Mouse (Mus musculus) small intestine, adult 2 months (tissue): ENCODE data around the gene Mdfic. TPM values are rescaled to one million over a fixed set of nuclear protein-coding genes. Genes with fewer than 3 reads are reported as not detected.

Experiments used
- H3K27ac ChIP-seq: fragments of 200-500 bp; 2 replicates; pipeline ENCODE4 v1.5.1; 2012; ENCODE audit warnings: low read depth, low read length, control low read depth, inconsistent platforms; ENCODE audit not compliant: insufficient read depth
- H3K27me3 ChIP-seq: fragments of 200-500 bp; 2 replicates; pipeline ENCODE4 v1.6.1; 2012; ENCODE audit warnings: mild to moderate bottlenecking, moderate library complexity, low read length, inconsistent platforms; ENCODE audit not compliant: control insufficient read depth, insufficient read depth
- H3K36me3 ChIP-seq: fragments of 200-500 bp; 2 replicates; pipeline ENCODE4 v1.6.1; 2012; ENCODE audit warnings: mild to moderate bottlenecking, low read length, control low read depth, inconsistent platforms; ENCODE audit not compliant: control insufficient read depth, insufficient read depth
- H3K4me1 ChIP-seq: fragments of 200-500 bp; 2 replicates; pipeline ENCODE4 v1.6.1; 2012; ENCODE audit warnings: low read length, inconsistent platforms, mixed read lengths; ENCODE audit not compliant: control insufficient read depth, insufficient read depth, insufficient read length
- H3K4me3 ChIP-seq: fragments of 200-500 bp; 2 replicates; pipeline ENCODE4 v1.5.1; 2012; ENCODE audit warnings: low read depth, mild to moderate bottlenecking, control low read depth, inconsistent platforms, low read length, moderate library complexity
- CTCF ChIP-seq: fragments of 200-500 bp; IDR thresholded peaks from 2 replicates; pipeline ENCODE4 v1.5.1; 2012; ENCODE audit warnings: low read depth, mild to moderate bottlenecking, control low read depth, inconsistent platforms, low read length, moderate library complexity, mixed read lengths; ENCODE audit not compliant: insufficient replicate concordance, insufficient read length; ENCODE audit errors: extremely low read depth
- POLR2A ChIP-seq: fragments of 200-500 bp; IDR thresholded peaks from 2 replicates; pipeline ENCODE4 v1.6.1; 2012; ENCODE audit warnings: low read depth, mild to moderate bottlenecking, control low read depth, inconsistent platforms, low read length, moderate library complexity
- WGBS: fragments of 180-500 bp; shearing (Covaris S2); methylation state at CpG from one replicate; pipeline ENCODE4 v1.1.7; 2018; 5-methylcytosine and 5-hydroxymethylcytosine counted together
- polyA plus RNA-seq: library from polyadenylated mRNA; depleted of rRNA; stranded (reverse); fragments of >200 nt; gene quantifications from 2 replicates; pipeline ENCODE4 v1.2.3, GENCODE M21; 2012

The Mdfic gene
- polyA plus RNA-seq, 1 experiment = 2.9 TPM

DNA sequence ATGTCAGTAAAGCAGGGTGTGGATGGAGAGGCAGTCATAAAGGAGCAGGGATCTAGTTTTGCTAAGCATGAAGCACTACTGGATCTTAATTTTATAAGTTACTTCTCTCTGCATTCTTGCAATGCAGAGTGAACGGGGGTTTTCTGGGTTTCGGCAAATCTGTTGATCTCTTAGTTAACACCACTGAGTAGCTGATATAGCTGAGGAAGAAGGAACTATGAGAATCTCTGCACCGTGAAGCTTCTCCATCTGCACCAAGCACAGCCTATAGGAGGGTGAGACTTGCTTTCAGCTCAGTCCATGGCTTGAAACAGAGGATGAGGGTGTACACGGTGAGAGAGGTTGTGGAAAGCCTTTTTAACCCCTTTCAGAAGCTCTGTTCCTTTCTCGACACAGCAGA, 29.6 kb downstream of the Mdfic start:
- H3K4me1 ChIP-seq = no peaks in the 10 kb centered on the region
- 82% methylated on average over 5 of the region's 5 CpGs for WGBS
- no peak overlapping the region for H3K27ac ChIP-seq
- H3K4me3 ChIP-seq = no peak overlapping the region
- H3K27me3 ChIP-seq = no peaks in the 10 kb centered on the region
- TF ChIP-seq CTCF (no peak), POLR2A (no peak)
- no peaks in the 10 kb centered on the region for H3K36me3 ChIP-seq

GRCm38 (mm10) chr6:15751375-15751774, 30.9 kb downstream of the Mdfic start:
- TF ChIP-seq CTCF (no peak), POLR2A (no peak)
- Histone ChIP-seq H3K4me1 (no peaks in the 10 kb centered on the region), H3K27me3 (no peaks in the 10 kb centered on the region), H3K4me3 (no peak overlapping the region), H3K36me3 (no peaks in the 10 kb centered on the region), H3K27ac (no peak overlapping the region)
- 86% methylated on average over 2 of the region's 2 CpGs for WGBS

DNA sequence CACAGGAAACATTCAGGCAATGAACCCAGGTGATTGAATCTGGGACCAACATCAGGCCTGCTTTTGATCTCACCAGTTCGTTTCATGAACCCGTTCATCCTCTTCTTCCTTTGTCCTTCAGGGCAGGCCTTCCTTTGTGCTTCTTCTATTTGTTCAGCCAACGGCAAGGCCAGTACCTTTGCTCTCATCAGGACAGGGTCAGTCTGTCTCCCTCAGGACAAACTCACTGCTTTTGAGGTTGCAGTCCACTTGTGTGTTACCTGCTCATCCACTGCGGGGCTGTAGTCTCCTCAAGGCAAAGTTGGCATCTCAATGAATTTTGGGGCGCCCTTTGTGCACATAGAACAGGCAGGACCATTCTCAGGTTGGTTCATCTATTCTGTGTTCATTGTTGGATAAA, 31.7 kb downstream of the Mdfic start:
- H3K4me3 ChIP-seq = no peak overlapping the region
- no peaks in the 10 kb centered on the region for H3K4me1 ChIP-seq
- H3K27ac ChIP-seq = no peak overlapping the region
- H3K36me3 ChIP-seq = no peaks in the 10 kb centered on the region
- no peaks in the 10 kb centered on the region for H3K27me3 ChIP-seq
- TF ChIP-seq POLR2A = no peak
- TF ChIP-seq CTCF = no peak
- 86% methylated on average over 5 of the region's 5 CpGs for WGBS

DNA sequence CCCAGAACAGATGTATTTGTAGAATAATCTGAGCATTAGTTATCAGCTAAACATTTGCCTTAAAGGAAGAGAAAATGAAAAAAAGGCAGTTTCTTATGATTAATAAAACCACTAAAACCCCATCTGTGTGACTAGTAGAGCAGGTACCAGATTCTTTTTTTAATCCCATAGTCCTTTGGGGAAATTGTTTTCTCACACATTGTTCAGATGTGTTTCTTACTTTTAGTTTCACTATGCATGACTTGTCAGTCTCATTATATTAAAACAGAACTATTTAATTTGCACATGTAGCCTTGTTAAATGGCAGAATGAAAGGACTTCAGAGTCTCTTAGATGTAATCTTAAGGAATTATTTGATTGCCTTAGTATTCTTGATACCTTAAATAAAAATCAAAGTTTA, 32.7 kb downstream of the Mdfic start:
- Histone ChIP-seq H3K27ac (no peak overlapping the region), H3K4me3 (no peak overlapping the region), H3K36me3 (no peaks in the 10 kb centered on the region), H3K27me3 (no peaks in the 10 kb centered on the region), H3K4me1 (no peaks in the 10 kb centered on the region)
- TF ChIP-seq CTCF (no peak), POLR2A (no peak)

- Histone ChIP-seq H3K4me1 (no peaks in the 10 kb centered on the region), H3K27ac (no peak overlapping the region), H3K36me3 (no peaks in the 10 kb centered on the region), H3K4me3 (no peak overlapping the region), H3K27me3 (no peaks in the 10 kb centered on the region)
- WGBS = 68% methylated on average over 3 of the region's 3 CpGs
- TF ChIP-seq CTCF (no peak), POLR2A (no peak)
These were observed 37.9 kb downstream of the Mdfic start for GRCm38 (mm10) chr6:15758394-15758793.

GRCm38 (mm10) chr6:15760750-15761149, 40.3 kb downstream of the Mdfic start:
- 67% methylated on average over 6 of the region's 6 CpGs for WGBS
- TF ChIP-seq POLR2A (no peak), CTCF (no peak)
- no peak overlapping the region for H3K4me3 ChIP-seq
- no peak overlapping the region for H3K27ac ChIP-seq
- H3K27me3 ChIP-seq = no peaks in the 10 kb centered on the region
- H3K36me3 ChIP-seq = no peaks in the 10 kb centered on the region
- H3K4me1 ChIP-seq = no peaks in the 10 kb centered on the region

- WGBS = 64% methylated on average over 7 of the region's 7 CpGs
These were observed 43.6 kb downstream of the Mdfic start for GRCm38 (mm10) chr6:15764039-15764438.

GRCm38 (mm10) chr6:15767460-15767859, 47.0 kb downstream of the Mdfic start:
- Histone ChIP-seq H3K4me3 (no peak overlapping the region), H3K36me3 (no peaks in the 10 kb centered on the region), H3K4me1 (no peaks in the 10 kb centered on the region), H3K27ac (no peak overlapping the region), H3K27me3 (no peaks in the 10 kb centered on the region)
- no peak for TF ChIP-seq CTCF
- TF ChIP-seq POLR2A = no peak
- whole genome bisulfite sequencing = 91% methylated on average over 6 of the region's 6 CpGs

More at GRCm38 (mm10) chr6:15764039-15764438, 43.6 kb downstream of the Mdfic start:
- Histone ChIP-seq H3K27me3 (no peaks in the 10 kb centered on the region), H3K4me1 (no peaks in the 10 kb centered on the region), H3K27ac (peak overlapping the region; percentile 55), H3K36me3 (no peaks in the 10 kb centered on the region), H3K4me3 (no peak overlapping the region)
- TF ChIP-seq CTCF (no peak), POLR2A (no peak)
